Mouse (Mus musculus) c-Kit-negative CD71-positive TER-119-positive erythroid progenitor cells, embryonic 14.5 days (primary cell): ENCODE data around the gene Syt1.

Source experiments
- DNase-seq: peaks from one replicate; pipeline ENCODE4 v3.0.0-alpha.2; 2013; ENCODE audit warnings: low read depth, low spot score

Gene Syt1

DNA sequence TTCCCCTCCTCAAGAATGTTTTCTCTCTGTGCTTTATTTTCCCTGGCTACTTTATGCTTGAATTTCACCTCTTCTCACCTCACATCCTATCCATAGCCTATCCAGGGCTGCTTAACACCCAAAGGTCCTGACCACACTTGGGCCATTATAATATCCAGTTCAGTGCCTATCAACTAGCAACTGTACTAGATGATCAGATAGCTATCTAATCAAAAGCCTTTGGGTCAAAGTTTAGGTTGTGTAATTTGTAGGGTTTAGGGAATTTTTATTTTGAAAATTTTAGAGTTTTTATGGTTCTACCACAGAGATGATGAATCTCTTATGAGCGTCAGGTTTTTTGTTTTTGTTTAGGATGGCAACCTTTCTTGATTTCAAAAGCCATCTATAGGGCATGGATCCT, 125.0 kb downstream of the Syt1 start:
- no peak for DNase-seq

GRCm38 (mm10) chr10:108884520-108884919, 126.3 kb downstream of the Syt1 start:
- no peak for DNase-seq

GRCm38 (mm10) chr10:108880372-108880771, 130.4 kb downstream of the Syt1 start:
- no peak for DNase-seq

DNA sequence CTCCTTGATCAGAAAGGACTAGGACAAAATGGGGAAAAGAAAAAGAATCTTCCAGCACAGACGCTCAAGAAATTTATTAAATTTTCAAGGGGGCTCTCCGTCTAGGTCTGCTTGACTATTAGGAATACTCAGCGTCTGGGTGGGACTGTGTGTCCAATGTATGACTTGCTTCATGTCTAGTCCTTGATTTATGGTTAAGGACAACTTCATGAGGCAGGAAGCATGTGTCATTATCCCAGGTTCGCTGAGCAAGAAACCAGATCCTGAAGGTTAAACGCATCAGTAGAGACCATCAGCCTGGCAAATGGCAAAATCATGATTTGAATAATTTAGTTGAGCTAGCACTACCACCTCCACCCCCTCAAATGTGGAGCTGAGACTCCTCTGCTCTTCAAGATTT, 135.1 kb downstream of the Syt1 start:
- no peak for DNase-seq

- DNase-seq = no peak
These were observed 136.1 kb downstream of the Syt1 start for GRCm38 (mm10) chr10:108874687-108875086.

DNA sequence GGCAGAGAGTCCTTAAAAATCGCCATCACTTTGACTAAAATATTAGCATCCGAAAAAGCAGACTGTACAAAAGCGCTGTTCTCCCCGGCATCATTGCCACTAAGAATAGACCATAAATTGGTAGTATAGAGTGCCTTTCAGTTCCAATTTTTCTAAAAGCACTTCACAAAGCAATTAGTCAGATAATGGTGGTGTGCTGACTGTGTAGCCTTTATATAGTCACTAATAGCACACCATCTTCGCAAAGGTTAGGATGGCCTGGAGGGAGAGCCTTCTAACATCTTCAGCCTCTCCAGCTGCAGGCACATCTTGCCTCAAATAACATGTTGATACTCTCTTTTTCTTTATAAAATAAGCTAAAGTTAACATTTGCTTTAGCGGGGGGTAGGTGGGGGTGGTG, 138.4 kb downstream of the Syt1 start:
- DNase-seq = no peak

DNA sequence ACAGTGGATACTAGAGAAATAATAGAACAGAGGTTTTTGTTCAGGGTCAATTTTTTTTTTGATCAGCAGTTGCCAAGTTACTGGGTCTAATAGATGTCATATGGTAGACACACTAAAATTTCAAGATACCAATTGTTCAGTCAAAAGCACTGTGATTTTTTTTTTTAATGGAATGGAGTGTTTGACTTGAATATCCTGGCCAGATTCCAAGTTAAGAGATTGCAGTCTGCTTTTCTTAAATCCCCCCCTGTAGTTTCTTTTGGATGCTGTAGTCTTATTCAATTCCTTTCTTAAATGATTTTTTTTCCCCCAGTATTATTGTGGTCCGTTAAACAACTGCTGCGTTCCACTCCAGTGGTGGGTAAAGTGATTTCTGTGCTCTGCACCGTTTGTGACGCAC, 140.2 kb downstream of the Syt1 start:
- no peak for DNase-seq

DNA sequence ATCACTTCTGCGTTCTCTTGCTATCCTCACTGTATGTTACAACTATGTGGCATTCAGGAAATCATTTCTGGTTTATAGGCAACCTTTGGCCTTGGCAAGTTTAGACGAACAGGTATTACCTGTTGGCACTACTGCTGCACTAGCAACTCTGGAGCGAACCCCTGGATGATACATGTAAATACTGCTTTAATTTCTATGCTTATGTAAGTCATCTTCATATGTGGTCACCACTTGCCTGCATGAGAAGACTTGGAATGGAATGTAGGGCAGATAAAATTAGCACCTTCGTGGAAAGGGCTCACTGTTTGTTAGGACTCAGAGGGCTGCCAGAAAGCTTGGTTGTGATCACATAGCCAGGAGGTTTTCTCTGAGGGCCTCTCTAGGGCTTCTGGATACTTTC, 142.6 kb downstream of the Syt1 start:
- no peak for DNase-seq

DNA sequence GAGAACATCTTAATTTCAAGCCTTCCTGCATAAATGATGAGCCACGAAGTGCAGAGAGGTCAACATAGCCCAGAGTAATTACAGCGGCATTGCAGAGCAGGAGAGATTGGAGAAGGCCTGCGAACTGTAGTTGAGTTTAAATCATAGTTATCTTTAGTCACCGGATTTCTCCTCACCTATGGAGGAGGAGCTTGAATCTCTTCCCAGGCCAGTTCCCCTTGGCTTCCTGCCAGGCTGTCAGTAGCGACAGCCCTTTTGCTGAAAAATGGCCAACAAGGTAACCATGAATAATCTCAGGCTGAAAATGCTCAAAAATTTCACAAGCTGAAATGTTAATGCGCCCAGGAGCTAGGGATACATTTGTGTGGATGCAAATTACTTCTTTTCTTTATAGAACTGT, 143.6 kb downstream of the Syt1 start:
- no peak for DNase-seq

- DNase-seq = no peak
These were observed 145.2 kb downstream of the Syt1 start for GRCm38 (mm10) chr10:108865586-108865985.

DNA sequence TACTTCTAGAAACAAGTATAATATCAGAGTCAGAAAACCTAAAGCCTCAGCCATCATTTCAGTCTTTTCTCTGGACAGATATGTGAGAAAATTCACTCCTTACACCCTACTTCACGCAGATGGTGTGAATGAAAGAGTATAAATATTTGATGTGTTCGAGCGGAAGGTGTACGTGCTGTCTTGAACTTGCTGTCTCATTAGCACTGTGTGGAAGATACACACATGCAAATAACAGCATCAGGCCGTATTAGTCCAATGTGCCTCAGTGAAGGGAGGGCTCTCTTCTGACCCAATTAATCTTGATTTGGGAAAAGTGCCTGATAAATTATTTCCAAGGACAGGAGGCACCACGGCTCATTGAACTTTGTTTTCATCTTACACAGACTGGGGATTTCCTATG, 154.8 kb downstream of the Syt1 start:
- DNase-seq = no peak

- DNase-seq = no peak
These were observed 158.0 kb downstream of the Syt1 start for GRCm38 (mm10) chr10:108852757-108853156.

DNA sequence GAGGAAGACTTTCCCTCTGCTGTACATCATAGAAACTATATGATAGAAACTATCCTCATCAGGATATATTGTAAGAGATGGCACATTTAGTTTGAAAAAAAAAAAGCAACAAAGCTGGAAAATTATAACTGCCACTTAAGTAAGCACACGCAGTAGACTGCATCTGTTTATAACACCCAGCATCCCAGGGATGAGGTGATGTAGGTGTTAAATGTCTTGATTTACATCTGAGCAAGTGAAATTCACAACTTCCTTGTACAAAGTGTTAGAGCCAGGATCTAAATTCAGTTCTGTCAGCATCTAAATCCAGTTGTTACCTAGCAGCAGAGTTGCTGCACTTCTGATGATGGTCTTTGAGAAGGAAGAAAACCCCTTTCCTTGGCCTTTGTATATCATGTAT, 173.3 kb downstream of the Syt1 start:
- DNase-seq = no peak

DNA sequence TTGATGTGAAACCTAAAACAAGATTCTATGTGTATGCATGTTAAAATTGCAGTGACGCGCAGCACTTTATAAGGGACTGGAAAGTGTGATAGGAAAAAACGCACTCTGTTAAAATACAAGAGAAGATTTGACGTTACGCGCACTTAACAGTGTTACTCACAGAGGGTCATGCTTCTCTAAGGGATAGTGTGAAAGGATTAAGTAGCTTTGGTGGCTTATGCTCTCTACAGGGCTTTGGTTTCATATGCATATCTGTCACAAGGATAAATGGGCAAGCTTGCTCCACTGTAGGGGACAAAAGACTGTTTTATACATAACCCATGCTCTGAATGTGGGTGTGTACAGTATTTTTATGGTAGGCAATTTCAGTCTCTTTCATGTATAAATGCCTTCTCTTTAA, 178.5 kb downstream of the Syt1 start:
- DNase-seq = no peak

DNA sequence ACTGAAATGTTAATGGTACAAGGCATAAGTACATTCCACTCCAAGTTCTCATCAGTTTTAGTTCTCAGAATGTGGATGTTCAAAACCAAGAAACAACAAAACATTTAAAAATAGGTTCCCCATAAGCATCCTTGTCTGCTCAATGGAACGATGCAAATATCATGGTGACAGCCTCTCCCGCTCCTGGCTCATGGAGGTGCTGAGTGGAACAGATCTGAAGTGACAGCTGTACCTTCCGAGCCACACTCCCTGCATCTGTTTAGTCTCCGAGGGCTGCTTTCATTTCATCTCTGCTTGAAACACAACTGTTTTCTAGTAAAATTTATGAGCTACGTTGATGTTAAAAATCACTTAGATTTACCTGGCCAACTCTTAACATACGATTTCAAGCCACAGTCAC, 179.0 kb downstream of the Syt1 start:
- DNase-seq = no peak

GRCm38 (mm10) chr10:108822273-108822672, 188.5 kb downstream of the Syt1 start:
- no peak for DNase-seq

DNA sequence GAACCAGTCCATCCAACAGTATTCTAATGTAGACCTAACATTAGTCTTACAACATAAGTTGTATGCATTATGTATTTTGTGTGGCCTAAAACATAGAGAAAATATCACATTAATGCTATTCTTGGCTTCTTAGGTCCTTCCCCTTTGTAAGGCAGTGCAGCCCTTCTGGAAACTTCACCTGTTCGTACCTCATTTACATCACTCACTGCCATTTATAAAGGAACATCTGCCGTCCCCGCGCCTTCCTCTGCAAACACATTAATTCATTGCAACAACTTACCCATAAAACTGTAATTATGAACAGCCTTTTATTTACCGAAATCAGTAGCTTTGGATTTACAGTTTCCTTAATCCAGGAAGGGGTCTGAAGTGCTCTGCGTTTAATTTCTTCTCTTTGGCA, 195.4 kb downstream of the Syt1 start:
- no peak for DNase-seq

- DNase-seq = no peak
These were observed 206.4 kb downstream of the Syt1 start for GRCm38 (mm10) chr10:108804380-108804779.

- no peak for DNase-seq
These were observed 210.0 kb downstream of the Syt1 start for GRCm38 (mm10) chr10:108800776-108801175.

DNA sequence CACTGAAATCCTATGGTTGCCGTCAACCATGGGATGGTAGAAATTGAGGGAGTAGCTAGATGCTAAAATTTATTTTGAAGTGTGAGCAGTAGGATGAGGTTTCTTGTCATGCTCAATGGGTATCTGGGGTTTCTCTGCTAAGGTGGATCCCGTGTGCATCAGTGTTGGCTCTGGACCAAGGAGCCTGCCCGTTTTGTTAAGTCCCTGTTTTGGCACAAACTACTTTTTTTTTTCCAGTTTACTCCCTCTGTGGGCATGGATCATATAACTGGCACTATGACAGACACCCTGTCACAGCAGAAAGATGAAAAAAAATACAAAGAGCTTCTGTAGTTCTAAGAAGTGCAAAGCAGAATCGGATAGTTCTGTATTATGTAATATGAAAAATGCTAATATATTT, 212.0 kb downstream of the Syt1 start:
- no peak for DNase-seq

- no peak for DNase-seq
These were observed 228.0 kb downstream of the Syt1 start for GRCm38 (mm10) chr10:108782817-108783216.

DNA sequence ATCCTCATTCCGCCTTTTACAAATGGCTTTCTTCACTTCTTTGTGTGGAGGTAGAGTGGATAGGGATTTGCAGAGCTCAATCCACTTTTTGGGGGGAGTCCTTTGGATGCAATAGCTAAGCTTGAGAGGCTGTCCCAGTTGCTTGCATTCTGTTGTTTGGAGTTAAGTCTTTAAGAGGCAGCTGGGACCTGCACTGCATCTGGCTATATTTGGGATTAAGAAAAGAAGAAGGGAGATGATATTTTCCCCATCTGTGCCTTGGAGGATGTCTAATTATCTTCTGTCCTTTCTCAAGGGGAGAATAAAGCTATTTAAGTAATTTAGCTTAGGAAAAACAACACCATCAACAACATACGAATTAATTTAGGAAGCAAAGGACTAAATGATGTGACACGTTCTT, 230.2 kb downstream of the Syt1 start:
- DNase-seq = no peak

- no peak for DNase-seq
These were observed 234.0 kb downstream of the Syt1 start for GRCm38 (mm10) chr10:108776735-108777134.

GRCm38 (mm10) chr10:108771081-108771480, 239.7 kb downstream of the Syt1 start:
- DNase-seq = no peak

DNA sequence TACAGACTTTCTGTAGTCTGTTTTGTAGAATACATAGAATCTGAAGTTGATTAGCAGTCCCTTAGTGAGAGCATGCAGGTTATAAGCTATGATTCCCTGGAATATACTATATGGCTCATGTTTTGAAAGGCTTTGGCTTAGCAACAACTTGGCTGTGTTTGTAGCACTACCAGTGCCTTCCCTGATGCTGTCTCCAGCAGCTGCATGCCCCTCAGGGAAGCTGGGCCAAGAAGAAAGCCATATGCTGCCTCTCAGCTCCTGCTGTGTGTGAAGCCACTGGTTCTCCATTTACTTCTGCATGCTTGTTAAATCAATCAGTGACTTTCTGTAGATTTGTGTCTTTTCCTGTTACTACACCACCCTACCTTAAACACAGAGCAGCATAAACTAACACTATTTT, 245.2 kb downstream of the Syt1 start:
- no peak for DNase-seq
